In genomic region chr7:43860411-43860810, GRCm38 (mm10) we compare ENCODE assay signal across 34 mouse cellular contexts. TPM values are rescaled to one million over a fixed set of nuclear protein-coding genes. Genes with fewer than 3 reads are reported as not detected.
A peak's percentile ranks its signal among the peaks of the same experiment; 100 is the strongest.
DNase-seq lines count a peak whose midpoint lies in the region; ATAC-seq lines count a peak whose summit lies in the region.
"Had no signal": no experiment of that assay in that cellular context is flagged by ENCODE, and none has a peak within 500 bp of the region (broad histone marks: within the 10 kb centered on the region; RNA-seq: fewer than 3 reads in every experiment).

No protein-coding gene starts in this region.

- no peak overlapping the region for H3K27ac ChIP-seq in kidney, embryonic 14.5 days (ENCODE audit: low read depth, low read length)
- H3K27ac ChIP-seq: forebrain, embryonic 12.5 days; gastrocnemius, adult 2 months; layer of hippocampus, adult 2 months; limb, embryonic 12.5 days; macrophage had no signal

- peak; percentile 25; the same call in 1 of the 2 replicates for ATAC-seq in kidney, embryonic 14.5 days (ENCODE audit: low FRiP score, low TSS enrichment)
- ATAC-seq: CD4-positive, CD25-positive, alpha-beta regulatory T cell, adult 4 months; intestine, postnatal 0 days; liver, postnatal 0 days; lung, postnatal 0 days had no signal

- no peak overlapping the region for H3K9ac ChIP-seq in kidney, embryonic 14.5 days (ENCODE audit: low read depth, low read length)
- H3K9ac ChIP-seq: forebrain, embryonic 12.5 days; limb, embryonic 12.5 days; liver, postnatal 0 days had no signal

- no peaks in the 10 kb centered on the region for H3K36me3 ChIP-seq in kidney, embryonic 14.5 days (ENCODE audit: control insufficient read depth, insufficient read depth, low read length)
- H3K36me3 ChIP-seq: forebrain, embryonic 12.5 days; limb, embryonic 12.5 days had no signal

- no peaks in the 10 kb centered on the region for H3K9me3 ChIP-seq in kidney, embryonic 14.5 days (ENCODE audit: control insufficient read depth, low read length)
- H3K9me3 ChIP-seq: forebrain, embryonic 12.5 days; limb, embryonic 12.5 days had no signal

- no peak overlapping the region for H3K4me3 ChIP-seq in kidney, embryonic 14.5 days (ENCODE audit: low read length)
- H3K4me3 ChIP-seq: forebrain, embryonic 12.5 days; gastrocnemius, adult 2 months; layer of hippocampus, adult 2 months; limb, embryonic 12.5 days had no signal

- no peaks in the 10 kb centered on the region for H3K4me1 ChIP-seq in kidney, embryonic 14.5 days (ENCODE audit: control insufficient read depth, insufficient read depth, low read length)
- H3K4me1 ChIP-seq: forebrain, embryonic 12.5 days; limb, embryonic 12.5 days had no signal

- no peak overlapping the region for H3K4me2 ChIP-seq in kidney, embryonic 14.5 days (replicated peaks; ENCODE audit: low read depth, low read length)
- H3K4me2 ChIP-seq: forebrain, embryonic 12.5 days; heart, embryonic 11.5 days; limb, embryonic 12.5 days; liver, embryonic 11.5 days had no signal

- no peaks in the 10 kb centered on the region for H3K27me3 ChIP-seq in kidney, embryonic 14.5 days (ENCODE audit: control insufficient read depth, insufficient read depth, low read length)
- H3K27me3 ChIP-seq: forebrain, embryonic 12.5 days; limb, embryonic 12.5 days had no signal

- 55% methylated on average over 8 of the region's 8 CpGs for WGBS in kidney, embryonic 14.5 days

- intact Hi-C loops in heart, postnatal 14 days (cut with DNase I) = no loop called here

- DNase-seq in heart, adult 11 months = peak; percentile 54
- DNase-seq in heart, postnatal 14 days = no peak
- DNase-seq in kidney, adult 8-10 months = no peak
- DNase-seq in urinary bladder, adult 2 months (ENCODE audit: low spot score) = peak; percentile 10
- no peak for DNase-seq in urinary bladder, postnatal 36 days (ENCODE audit: low spot score in 2 of 2)
- DNase-seq in spleen, postnatal 4 days (ENCODE audit: low spot score in 2 of 2) = no peak
- DNase-seq: adrenal gland, postnatal 25 days; cerebellum, adult 11 months; cerebellum, adult 9-11 months; gastrocnemius, adult 2 months; kidney, postnatal 14 days; layer of hippocampus, postnatal 36 days; liver, postnatal 0 days; right cerebral cortex, postnatal 25 days; spleen, adult 18-20 months; thymus, adult 18-20 months; thymus, postnatal 36 days had no signal

RNA-seq across cellular contexts. Expression of gene Klk5, which starts 18.6 kb away (rescaled TPM):
- total RNA-seq in heart, postnatal 14 days (2021) = not detected
- not detected in 2 replicates for polyA plus RNA-seq in kidney, embryonic 14.5 days (2014; fragmentation: Nextera tagmentation; extraction: Ambion mirVana)
- not detected in 2 replicates for polyA plus RNA-seq in urinary bladder, adult 2 months (2012; rRNA removed)
- total RNA-seq: adrenal gland, postnatal 25 days; common myeloid progenitor, adult 5-6 weeks; gastrocnemius, adult 2 months; gastrocnemius, postnatal 4 days; layer of hippocampus, adult 2 months; layer of hippocampus, postnatal 36 days; left cerebral cortex, postnatal 14 days; midbrain, postnatal 0 days had no signal
- polyA plus RNA-seq: CD4-positive, CD25-positive, alpha-beta regulatory T cell, adult 4 months; embryonic facial prominence, embryonic 11.5 days; frontal cortex, adult 2 months; heart, embryonic 11.5 days; heart, postnatal 0 days; intestine, postnatal 0 days; limb, embryonic 12.5 days; liver, embryonic 11.5 days; liver, postnatal 0 days; lung, postnatal 0 days; macrophage; midbrain, postnatal 0 days had no signal

RNA-seq across cellular contexts. Expression of gene Klk4, which starts 20.5 kb away (rescaled TPM):
- total RNA-seq in heart, postnatal 14 days (2021) = not detected
- 0.28 TPM in 1 of 2 replicates, not detected in the other for polyA plus RNA-seq in kidney, embryonic 14.5 days (2014; fragmentation: Nextera tagmentation; extraction: Ambion mirVana)
- not detected in 2 replicates for polyA plus RNA-seq in urinary bladder, adult 2 months (2012; rRNA removed)
- total RNA-seq: adrenal gland, postnatal 25 days; common myeloid progenitor, adult 5-6 weeks; gastrocnemius, adult 2 months; layer of hippocampus, adult 2 months; layer of hippocampus, postnatal 36 days; left cerebral cortex, postnatal 14 days had no signal
- polyA plus RNA-seq: CD4-positive, CD25-positive, alpha-beta regulatory T cell, adult 4 months; embryonic facial prominence, embryonic 11.5 days; forebrain, embryonic 12.5 days; frontal cortex, adult 2 months; heart, embryonic 11.5 days; heart, postnatal 0 days; intestine, postnatal 0 days; limb, embryonic 12.5 days; liver, postnatal 0 days; lung, postnatal 0 days; macrophage; midbrain, postnatal 0 days had no signal

RNA-seq across cellular contexts. Expression of gene Klk6, which starts 36.1 kb away (rescaled TPM):
- not detected for total RNA-seq in heart, postnatal 14 days (2021)
- not detected in 2 replicates for polyA plus RNA-seq in kidney, embryonic 14.5 days (2014; fragmentation: Nextera tagmentation; extraction: Ambion mirVana)
- polyA plus RNA-seq in urinary bladder, adult 2 months (2012; rRNA removed) = 0.30 TPM in 1 of 2 replicates, not detected in the other
- total RNA-seq: adrenal gland, postnatal 25 days; common myeloid progenitor, adult 5-6 weeks; gastrocnemius, adult 2 months; gastrocnemius, postnatal 4 days; left cerebral cortex, postnatal 14 days; midbrain, postnatal 0 days had no signal
- polyA plus RNA-seq: CD4-positive, CD25-positive, alpha-beta regulatory T cell, adult 4 months; embryonic facial prominence, embryonic 11.5 days; forebrain, embryonic 12.5 days; heart, embryonic 11.5 days; heart, postnatal 0 days; intestine, postnatal 0 days; limb, embryonic 12.5 days; liver, embryonic 11.5 days; liver, postnatal 0 days; lung, postnatal 0 days; macrophage; midbrain, postnatal 0 days had no signal

RNA-seq across cellular contexts. Expression of gene Klk7, which starts 49.3 kb away (rescaled TPM):
- under 1 TPM; 0.19 to 0.20 TPM for total RNA-seq in heart, postnatal 14 days (2021)
- 0.13 TPM in 1 of 2 replicates, not detected in the other for polyA plus RNA-seq in kidney, embryonic 14.5 days (2014; fragmentation: Nextera tagmentation; extraction: Ambion mirVana)
- not detected in 2 replicates for polyA plus RNA-seq in urinary bladder, adult 2 months (2012; rRNA removed)
- total RNA-seq: adrenal gland, postnatal 25 days; common myeloid progenitor, adult 5-6 weeks; gastrocnemius, adult 2 months; gastrocnemius, postnatal 4 days; left cerebral cortex, postnatal 14 days had no signal
- polyA plus RNA-seq: embryonic facial prominence, embryonic 11.5 days; forebrain, embryonic 12.5 days; frontal cortex, adult 2 months; heart, postnatal 0 days; intestine, postnatal 0 days; limb, embryonic 12.5 days; liver, embryonic 11.5 days; liver, postnatal 0 days; lung, postnatal 0 days; macrophage had no signal

Comparison
In these comparisons a context has a peak if more than half of its experiments do, and no peak if none do; other contexts are left out.
1. DNase-seq: peak in heart, adult 11 months (single experiment) and urinary bladder, adult 2 months (single experiment); none in heart, postnatal 14 days (0 of 2), kidney, adult 8-10 months (0 of 2), urinary bladder, postnatal 36 days (0 of 2) and spleen, postnatal 4 days (0 of 2).